Mouse (Mus musculus): ENCODE results near the gene Xpnpep1. TPM values are rescaled to one million over a fixed set of nuclear protein-coding genes. Genes with fewer than 3 reads are reported as not detected.

Gene Xpnpep1
- 30.8 TPM for polyA plus RNA-seq (2014; fragmentation: Illumina TruSeq; extraction: RNeasy Lipid Tissue Mini Kit (QIAGEN cat#74804); ENCODE audit: insufficient read depth, low read depth, low replicate concordance)

DNA sequence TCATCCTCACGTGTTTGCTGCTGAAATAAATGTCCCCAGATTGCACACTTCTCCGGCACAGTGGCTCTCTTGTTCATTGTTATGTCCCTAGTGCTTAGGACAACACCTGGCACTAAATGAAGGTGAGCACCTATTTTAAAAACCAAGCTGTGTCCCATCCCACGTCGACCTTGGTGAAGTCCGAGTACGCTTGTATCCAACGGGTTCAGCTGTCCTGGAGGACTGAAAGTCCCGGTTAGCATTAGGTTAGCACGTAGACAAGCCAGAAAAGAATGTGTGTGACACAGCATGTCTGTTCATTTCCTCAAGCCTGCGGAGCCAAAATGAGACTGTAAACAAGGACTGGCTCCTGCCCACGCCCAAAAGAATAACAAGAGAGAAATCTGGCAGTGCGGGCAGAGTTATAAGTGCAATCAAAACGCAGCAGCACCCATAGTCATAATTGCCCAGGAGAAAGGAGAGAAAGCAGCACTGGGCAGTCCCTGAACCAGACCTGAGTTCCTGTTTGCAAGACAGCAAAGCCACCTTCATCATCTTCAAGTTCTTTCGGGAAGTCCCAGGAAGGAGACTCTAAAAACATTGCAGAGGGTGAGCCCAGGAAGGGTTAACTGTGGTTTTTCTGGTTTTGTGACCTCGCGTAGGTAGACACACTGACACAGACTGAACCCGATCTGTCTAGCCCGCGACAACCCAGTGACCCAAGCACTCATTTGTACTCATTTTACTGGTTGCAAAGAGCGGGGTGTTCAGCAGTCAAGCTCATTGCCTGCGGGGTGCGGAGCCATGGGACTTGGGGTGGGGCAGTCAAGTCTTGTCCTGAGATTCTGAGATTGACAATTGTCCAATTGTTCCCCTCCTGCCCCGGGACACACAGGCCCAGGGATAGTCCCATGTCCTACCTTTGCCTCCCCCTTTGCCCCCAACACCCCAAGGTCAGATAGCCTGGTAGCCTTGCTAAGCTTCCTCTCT is at the start of gene Xpnpep1:
TSS of gene Xpnpep1 (minus strand) at position 51 of the 969 bp plus-strand sequence.

Other genes starting within 250 kb of the Xpnpep1 start
- gene Add3, start 100.2 kb upstream of the Xpnpep1 start, polyA plus RNA-seq (2014; fragmentation: Illumina TruSeq; extraction: RNeasy Lipid Tissue Mini Kit (QIAGEN cat#74804); ENCODE audit: insufficient read depth, low read depth, low replicate concordance), result 46.0 TPM